Mouse (Mus musculus) embryonic fibroblast, embryonic 13.5 days (primary cell): ENCODE measurements at regions not wholly inside any gene's neighbourhood (a gene's known extent, or its start where the extent isn't known, plus 50 kb on each side); places are given as distances from the start of the nearest gene placed in this dataset.
A peak's percentile ranks its signal among the peaks of the same experiment; 100 is the strongest.

Experiments
- H3K27ac ChIP-seq: 2 replicates; pipeline ENCODE4 v1.5.1; 2012; ENCODE audit warnings: low read length, control low read depth, inconsistent platforms; ENCODE audit not compliant: insufficient read depth
- H3K4me1 ChIP-seq: 2 replicates; pipeline ENCODE4 v1.6.1; 2011; ENCODE audit warnings: low read length; ENCODE audit not compliant: control insufficient read depth, insufficient read depth
- H3K4me3 ChIP-seq: 2 replicates; pipeline ENCODE4 v1.5.1; 2011; ENCODE audit warnings: mild to moderate bottlenecking, control low read depth, low read length; ENCODE audit not compliant: insufficient read depth
- CTCF ChIP-seq: IDR thresholded peaks from 2 replicates; pipeline ENCODE4 v1.5.1; 2011; ENCODE audit warnings: mild to moderate bottlenecking, control low read depth, low read length, moderate library complexity, borderline replicate concordance; ENCODE audit not compliant: insufficient read depth
- POLR2A ChIP-seq: IDR thresholded peaks from 2 replicates; pipeline ENCODE4 v1.6.1; 2011; ENCODE audit warnings: low read depth, mild to moderate bottlenecking, control low read depth, low read length, moderate library complexity

- TF ChIP-seq CTCF (no peak), POLR2A (no peak)
- H3K27ac ChIP-seq, result peak overlapping the region; percentile 34; the same call in 1 of the 2 replicates
- H3K4me1 ChIP-seq, result peaks cover 9% of the 10 kb centered on the region
- no peak overlapping the region for H3K4me3 ChIP-seq
These were observed 724.5 kb downstream of the Utrn start for GRCm38 (mm10) chr10:12144691-12145090.

- peaks cover 9% of the 10 kb centered on the region for H3K4me1 ChIP-seq
- TF ChIP-seq CTCF (no peak), POLR2A (no peak)
- no peak overlapping the region; the same call in 1 of the 2 replicates for H3K27ac ChIP-seq
- H3K4me3 ChIP-seq, result no peak overlapping the region
These were observed 722.1 kb downstream of the Utrn start for GRCm38 (mm10) chr10:12146942-12147537.

- H3K27ac ChIP-seq, result no peak overlapping the region
- no peak overlapping the region for H3K4me3 ChIP-seq
- no peaks in the 10 kb centered on the region; the same call in 1 of the 2 replicates for H3K4me1 ChIP-seq
- no peak for TF ChIP-seq POLR2A
- TF ChIP-seq CTCF, result no peak
These were observed 698.9 kb downstream of the Utrn start for GRCm38 (mm10) chr10:12170243-12170642.

- Histone ChIP-seq H3K4me3 (no peak overlapping the region), H3K4me1 (no peaks in the 10 kb centered on the region), H3K27ac (no peak overlapping the region)
- TF ChIP-seq CTCF, result no peak
- no peak for TF ChIP-seq POLR2A
These were observed 694.9 kb downstream of the Utrn start for GRCm38 (mm10) chr10:12174200-12174818.

DNA sequence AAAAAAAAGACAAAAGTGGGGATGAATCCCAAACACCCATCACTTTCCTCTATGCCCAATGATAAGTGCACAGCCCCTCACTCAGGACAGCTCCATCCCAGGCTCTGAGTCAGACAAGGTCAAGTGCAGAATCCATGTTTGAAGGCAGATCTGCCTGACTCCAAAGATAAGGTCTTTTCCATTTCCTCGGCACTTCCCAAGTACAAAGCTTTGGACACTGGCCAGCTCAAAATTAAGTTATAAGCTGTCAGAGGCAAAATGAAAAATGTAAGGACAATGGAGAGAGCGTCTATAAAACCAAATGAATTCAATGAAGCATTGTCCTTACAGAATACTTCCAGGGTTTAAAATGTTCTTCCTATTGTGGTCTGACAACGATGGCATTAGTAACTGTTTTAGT, 694.0 kb downstream of the Utrn start:
- Histone ChIP-seq H3K4me3 (no peak overlapping the region), H3K4me1 (no peaks in the 10 kb centered on the region), H3K27ac (no peak overlapping the region)
- TF ChIP-seq CTCF (no peak), POLR2A (no peak)

DNA sequence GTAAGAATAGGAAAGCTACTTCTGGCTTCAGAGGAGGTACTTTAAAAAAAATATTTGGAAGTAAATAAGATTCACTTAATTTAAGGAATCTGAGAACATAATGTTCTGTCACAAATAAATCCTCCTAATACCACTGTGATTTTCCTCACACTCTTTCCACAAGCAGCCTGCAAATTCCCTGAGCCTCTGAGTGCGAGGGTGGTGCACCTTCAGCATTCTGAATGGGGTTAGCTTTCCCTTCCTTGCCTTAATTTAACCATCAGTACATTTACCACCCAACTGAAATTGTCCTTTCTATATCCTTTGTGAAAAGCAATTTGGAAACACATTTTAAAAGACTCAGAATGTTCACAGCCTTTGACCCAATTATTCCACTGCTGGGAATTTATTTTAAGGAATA, 691.7 kb downstream of the Utrn start:
- peaks cover 1% of the 10 kb centered on the region; the same call in 1 of the 2 replicates for H3K4me1 ChIP-seq
- TF ChIP-seq POLR2A (no peak), CTCF (no peak)
- no peak overlapping the region for H3K4me3 ChIP-seq
- H3K27ac ChIP-seq, result no peak overlapping the region

GRCm38 (mm10) chr10:12180965-12181364, 688.2 kb downstream of the Utrn start:
- Histone ChIP-seq H3K4me3 (no peak overlapping the region), H3K4me1 (peaks cover 3% of the 10 kb centered on the region; the same call in 1 of the 2 replicates), H3K27ac (peak overlapping the region; percentile 52)
- no peak for TF ChIP-seq POLR2A
- no peak for TF ChIP-seq CTCF

DNA sequence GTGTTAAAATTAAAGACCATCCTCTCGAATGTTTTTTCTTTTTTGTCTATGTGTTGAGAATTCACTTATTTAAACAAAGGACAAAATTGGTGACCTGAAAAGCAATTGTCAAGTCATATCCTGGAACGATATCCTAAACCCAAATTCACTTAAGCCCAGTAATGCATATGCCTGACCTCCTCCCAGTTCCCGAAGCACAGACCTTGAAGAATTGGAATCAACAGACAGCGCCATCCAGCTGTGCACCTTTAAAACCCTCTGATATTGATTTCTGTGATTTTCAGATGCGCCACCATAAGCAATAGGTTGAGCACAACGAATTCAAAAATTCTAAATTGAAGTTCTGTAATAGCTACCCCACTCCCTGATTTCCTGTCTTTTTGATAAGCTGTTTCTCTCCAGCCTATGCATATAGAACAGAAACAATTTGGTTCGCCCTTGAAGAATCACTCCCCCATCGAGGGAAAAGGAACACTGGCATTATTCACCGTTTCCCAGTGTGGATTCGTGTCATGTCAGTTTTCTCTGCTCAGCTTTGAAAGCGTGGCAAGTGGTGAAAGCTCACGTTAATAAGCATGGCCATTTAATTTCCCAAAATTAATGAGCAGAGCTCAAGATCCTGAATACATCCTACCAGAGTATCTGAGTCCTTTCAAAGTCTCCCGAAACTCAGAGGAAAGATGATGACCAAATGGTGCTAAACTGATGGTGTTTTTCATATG, 682.1 kb downstream of the Utrn start:
- Histone ChIP-seq H3K4me1 (peaks cover 3% of the 10 kb centered on the region; the same call in 1 of the 2 replicates), H3K4me3 (no peak overlapping the region), H3K27ac (no peak overlapping the region)
- no peak for TF ChIP-seq POLR2A
- TF ChIP-seq CTCF, result no peak

- no peak overlapping the region for H3K27ac ChIP-seq
- H3K4me3 ChIP-seq, result no peak overlapping the region
- no peaks in the 10 kb centered on the region for H3K4me1 ChIP-seq
- TF ChIP-seq POLR2A, result no peak
These were observed 681.4 kb downstream of the Utrn start for GRCm38 (mm10) chr10:12187669-12188342.
